Mouse (Mus musculus) layer of hippocampus, adult 9-11 months (tissue): ENCODE results near the gene Slc35e2.
"Not testable (repeated sequence)": the region's sequence is repeated elsewhere in the genome, so short reads cannot be mapped to it uniquely, and the experiment has no call there.

Experiments
- DNase-seq: peaks from one replicate; pipeline ENCODE4 v3.0.0; 2022

Slc35e2 gene

DNA sequence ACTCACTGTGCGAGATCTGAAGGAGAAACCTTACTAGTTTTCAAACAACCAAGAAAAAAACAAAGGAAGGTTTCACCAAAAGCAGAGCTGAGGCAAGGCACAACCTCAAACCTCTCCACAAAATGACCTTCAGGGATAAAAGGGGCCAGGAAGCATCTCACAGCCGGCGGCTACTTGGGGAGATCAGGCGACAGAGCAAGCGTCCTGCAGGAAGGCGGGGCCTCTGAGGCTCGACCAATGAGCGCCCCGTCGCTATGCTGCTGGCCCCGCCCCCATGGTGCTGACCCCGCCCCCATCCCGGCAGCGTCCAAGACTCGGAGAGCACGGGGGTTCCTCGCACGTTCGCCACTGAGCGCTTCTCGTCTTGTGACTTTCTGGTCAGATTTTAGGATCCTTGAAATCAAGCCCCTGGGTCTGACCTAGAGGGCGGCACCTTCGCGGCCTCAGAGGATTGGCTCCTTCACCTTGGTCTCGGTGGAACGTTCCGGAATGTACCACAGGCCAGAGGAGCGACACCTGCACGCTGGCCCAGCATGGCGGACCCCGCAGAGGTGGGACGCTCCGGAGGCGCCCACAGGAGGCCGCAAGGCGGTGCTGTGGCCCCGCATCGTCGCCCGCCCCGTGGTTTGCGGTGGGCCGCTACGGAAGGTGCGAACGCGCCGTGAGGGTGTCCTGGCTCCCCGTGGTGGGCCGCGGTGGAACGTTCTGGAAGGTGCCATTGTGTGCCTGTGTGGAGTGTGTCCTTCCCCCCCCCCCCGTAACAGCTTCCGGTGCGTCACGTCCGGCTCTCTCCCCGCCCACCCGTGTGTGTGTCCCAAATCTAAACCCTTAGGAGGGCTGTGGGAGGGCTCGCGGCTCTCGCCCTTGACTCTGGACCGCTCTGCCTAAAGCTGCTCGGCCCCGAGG, at the start of gene Slc35e2:
Slc35e2 (plus strand) TSS at position 326 of the 906 bp plus-strand sequence.
- DNase-seq = peak; percentile 93

DNA sequence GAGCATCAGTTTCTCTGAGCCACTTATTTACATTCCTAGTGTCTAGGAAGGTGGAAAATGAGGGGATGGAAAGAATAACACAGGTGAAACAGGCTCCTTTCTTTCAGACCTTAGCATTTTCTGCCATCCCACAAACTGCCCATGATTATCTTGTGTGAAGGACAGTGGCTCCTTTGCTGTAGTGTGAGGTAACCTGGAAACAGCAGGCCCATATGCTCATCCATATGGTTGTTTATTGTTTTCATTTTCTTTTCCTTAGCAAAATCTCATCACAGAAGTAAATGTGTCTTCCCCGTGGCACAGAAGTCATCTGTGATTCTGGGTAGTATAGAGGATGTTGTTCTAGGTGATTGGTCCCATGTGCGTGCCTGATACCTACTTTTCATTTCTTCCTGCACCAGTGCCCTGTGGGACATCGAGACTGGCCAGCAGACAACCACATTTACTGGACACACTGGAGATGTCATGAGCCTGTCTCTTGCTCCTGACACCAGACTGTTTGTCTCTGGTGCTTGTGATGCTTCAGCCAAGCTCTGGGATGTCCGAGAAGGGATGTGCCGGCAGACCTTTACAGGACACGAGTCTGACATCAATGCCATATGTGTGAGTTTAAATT, 48.2 kb upstream of the Slc35e2 start:
- DNase-seq = no peak

DNA sequence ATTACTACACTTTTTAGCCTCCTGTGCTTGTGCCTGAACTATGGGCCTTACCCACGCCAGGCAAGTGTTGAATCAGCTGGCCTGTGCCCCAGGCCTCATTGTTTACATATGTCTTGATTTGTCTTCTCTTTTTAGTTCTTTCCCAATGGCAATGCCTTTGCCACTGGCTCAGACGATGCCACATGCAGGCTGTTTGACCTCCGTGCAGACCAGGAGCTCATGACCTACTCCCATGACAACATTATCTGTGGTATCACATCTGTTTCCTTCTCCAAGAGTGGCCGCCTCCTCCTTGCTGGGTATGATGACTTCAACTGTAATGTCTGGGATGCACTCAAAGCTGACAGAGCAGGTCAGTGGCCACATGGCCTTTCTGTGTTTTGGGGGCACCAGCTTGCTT, 46.3 kb upstream of the Slc35e2 start:
- DNase-seq = no peak

DNA sequence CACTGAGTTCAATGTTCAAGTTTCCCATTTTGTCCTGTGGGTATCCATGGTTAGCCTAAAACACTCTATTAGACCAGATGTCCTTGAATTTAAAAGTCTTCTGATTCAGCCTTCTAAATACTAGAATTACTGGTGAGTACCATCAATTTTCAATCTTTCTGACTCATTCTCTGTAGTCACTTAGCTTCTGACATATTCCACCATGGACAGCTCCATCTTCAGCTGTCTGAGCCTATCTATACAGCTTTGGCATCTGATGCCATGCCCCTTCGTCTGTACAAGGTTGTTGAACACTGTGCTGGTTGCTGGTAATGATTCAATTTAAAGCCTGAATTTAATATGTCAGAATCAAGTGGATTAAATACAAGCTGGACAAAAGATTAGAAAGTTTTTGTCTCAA, 45.8 kb upstream of the Slc35e2 start:
- DNase-seq = no peak

DNA sequence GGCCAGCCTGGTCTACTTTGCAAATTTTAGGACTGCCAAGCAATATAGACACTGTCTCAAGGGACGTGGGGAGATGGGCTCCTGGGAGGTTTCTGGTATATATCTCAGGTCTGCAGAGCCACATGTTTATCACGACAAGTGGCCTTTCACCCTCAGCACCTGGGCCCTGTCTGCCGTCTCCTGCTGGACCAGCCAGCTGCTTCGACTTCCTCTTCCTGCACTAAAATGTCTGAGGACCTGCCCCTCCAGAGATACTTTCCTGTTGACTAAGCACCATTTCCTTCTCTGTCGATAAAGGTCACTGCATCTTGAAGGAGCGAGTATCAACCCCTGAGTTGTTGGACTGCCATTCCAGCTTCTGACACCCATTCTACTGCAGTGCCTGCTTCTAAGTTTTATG, 41.8 kb upstream of the Slc35e2 start:
- no peak for DNase-seq

DNA sequence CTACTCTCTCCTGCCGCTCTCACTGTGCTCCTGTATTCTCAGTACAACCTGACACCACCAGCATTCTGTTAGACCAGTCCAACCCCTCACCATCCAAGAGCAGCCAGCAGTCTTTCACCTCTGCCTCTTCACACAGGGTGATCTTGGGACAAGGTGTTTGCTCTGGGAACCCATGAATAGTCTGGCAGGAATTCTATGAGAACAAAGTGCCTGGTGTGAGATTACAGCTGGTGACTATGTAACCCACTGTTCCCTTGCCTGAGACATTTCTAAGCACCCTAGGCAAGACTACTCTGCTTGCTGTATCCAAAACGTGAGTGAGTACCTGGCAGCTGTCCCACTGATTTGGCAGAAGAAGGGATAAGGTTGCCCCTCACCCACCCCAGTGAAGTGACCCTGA, 40.3 kb upstream of the Slc35e2 start:
- no peak for DNase-seq

DNA sequence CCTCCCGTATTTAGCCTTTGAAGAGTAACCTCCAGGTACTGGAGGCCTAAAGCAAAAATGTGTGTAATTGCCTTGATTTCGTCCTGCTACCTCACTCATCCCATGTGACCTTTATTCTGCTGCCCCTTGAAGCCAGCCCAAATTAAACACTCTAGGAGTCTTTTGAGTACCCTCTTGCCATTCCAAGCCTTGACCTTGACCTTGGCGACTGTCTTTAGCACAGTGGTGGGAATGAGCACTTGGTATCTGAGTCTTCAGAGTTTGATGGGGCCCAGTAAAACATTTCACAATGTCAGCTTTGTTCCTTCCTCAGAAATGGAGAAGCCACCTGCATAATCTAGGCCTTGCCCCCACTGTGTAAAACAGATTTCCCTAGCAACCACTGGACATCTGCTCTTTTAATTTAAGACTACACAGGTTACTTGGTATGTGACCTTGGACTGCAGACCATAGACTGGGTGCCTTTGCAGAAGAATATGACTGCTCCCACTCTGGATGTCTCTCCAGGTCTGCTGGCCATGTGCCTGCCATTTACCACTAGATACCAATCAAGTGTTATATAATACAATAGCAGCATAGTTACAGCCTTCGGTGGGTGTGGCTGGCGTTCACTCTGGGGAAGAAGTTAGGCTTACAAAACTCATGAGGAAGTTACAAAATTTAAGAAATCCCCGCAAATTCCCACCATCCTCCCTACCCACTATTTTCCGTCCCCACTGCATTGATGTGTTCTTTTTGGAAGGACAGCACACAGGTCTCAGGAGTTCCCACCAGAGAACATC, 39.4 kb upstream of the Slc35e2 start, which contains the start of gene Nadk:
Nadk (plus strand) TSS at position 718 of the 782 bp plus-strand sequence.
- no peak for DNase-seq

DNA sequence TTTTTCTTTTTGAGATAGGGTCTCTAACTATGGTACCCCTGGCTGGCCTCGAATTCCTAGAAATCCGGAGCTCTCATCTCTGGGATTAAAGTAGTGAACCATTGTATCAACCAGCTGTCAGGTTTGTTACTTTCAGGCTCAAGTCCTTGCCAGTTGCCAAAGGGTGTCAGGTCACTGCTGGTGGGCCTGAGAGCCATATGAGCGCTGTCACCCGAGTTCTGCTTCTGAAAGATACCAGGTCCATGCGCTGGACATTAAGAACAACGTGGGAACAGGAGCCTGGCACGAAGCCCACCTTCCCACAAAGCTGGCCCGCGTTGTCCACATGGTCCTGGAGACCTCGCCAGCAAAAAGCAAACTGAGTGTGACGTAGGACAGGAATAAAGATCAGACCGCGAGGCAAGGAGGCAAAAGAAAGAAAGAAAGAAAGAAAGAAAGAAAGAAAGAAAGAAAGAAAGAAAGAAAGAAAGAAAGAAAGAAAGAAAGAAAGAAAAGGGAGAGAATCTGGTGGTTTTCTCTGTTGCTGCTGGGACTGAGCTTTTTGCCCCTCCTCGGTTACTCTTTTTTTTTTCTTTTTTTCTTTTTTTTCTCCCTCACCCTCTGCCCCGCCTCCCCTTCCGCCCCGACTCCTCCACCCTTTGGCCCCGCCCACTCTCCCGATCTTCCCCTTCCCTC, 38.4 kb upstream of the Slc35e2 start:
- DNase-seq = peak; percentile 53

DNA sequence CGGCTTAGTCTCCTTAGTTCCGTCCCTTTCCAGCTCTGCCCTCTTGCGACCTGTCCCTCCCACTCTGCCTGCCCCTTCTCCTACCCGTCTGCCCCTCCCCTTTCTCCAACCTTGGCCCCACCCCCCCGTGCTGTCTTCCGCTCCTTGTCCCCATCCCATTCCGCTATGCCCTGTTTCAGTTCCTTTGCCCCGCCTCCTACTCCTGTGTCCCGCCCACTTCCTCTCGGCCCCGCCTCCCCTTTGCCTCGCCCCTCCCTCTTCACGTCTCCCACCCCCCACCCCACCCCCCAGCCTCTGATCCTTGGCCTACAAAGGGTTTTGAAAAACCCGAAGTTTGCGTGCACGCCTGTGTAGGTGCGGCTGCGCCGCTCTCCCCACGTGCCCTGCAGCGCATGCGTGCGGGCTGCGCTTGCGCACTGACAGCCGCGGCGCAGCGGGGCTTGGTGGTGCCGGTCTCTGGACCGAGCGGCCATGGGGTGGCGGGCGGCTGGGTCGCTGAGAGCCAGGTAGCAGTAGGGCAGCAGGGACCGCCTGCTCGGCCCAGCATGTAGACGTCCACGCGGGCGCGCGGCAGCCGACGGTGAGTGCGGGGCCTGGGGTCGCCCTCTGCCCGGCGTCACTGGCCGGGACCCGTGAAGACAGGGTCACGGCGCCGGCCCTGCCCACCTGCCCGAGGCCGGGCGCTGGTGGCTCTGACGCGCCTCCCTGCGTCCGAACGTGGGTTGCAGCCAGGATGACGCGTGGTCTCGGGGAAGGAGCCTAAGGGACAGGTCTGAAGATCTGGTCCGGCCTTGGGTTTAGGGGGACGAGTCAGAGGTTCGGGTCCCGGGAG, 37.6 kb upstream of the Slc35e2 start:
- peak; percentile 96 for DNase-seq

DNA sequence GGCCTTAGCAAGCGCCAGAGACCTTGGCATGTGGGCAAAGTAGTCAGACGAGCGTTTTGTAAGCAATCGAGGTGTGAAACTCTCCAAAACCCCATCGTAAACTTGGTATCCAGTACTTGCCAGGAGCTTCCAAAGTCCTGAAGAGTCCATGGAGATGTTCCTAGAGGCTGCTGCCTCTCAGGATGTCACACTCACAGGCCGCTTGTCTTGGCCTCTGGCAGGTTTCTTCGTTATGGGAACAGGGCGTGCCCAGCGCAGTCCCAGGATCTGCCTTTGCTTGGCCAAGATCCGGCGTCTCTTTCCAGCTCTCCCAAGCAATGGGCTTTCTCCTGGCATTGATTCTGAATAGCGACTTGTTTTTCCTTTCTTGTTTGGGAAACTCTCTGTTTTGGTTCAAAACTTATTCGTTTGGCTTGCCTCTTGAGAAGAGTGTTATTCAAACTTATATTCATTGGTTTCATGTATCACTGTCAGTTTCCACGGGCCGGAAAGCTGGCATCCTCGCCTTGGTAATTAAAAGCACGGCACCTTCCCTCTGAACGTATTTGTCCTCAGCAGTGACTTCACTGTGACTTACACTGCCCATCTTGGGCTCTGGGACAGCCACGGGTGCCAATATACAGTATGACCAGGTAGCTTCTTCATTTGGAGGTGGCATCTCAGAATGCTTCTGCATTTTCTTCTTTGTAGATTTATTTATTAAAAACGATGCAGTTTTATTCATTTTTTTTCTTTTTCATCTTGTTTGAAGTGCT, 36.7 kb upstream of the Slc35e2 start:
- peak; percentile 39 for DNase-seq

DNA sequence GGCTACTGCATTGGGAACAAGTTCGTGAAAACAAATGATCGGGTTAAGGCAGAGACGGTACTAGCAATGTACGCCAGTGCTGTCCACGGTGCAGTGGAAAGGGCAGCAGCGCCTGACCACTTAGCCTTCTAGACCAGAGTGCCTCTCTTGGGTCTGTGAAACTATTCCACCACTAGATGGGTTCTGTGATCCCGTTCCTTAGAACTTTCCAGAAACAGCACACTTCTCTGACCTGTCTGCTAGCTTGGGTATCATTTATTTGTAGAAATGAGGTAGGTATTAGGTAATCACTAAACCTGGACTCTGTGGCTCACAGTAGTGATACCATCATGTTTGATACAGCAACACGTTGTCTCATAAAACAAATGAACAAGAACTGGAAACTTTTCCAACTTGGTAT, 34.7 kb upstream of the Slc35e2 start:
- DNase-seq = no peak

DNA sequence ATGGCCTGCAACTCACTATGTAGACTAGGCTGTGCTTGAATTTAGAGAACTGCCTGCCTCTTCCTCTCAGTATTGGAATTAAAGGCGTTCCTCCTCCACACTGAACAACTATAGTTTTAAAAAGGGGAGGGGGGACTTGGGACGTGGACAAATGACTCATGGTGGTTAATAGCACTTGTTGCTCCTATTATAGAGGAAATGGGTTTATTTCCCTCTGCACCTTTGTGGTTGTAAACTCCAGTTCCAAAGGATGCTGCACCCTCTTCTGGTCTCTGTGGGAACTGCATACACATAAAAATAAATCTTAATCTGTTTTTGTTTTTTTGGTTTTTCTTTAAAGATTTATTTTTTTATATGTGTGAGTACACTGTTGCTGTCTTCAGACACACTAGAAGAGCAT, 33.0 kb upstream of the Slc35e2 start:
- no peak for DNase-seq

DNA sequence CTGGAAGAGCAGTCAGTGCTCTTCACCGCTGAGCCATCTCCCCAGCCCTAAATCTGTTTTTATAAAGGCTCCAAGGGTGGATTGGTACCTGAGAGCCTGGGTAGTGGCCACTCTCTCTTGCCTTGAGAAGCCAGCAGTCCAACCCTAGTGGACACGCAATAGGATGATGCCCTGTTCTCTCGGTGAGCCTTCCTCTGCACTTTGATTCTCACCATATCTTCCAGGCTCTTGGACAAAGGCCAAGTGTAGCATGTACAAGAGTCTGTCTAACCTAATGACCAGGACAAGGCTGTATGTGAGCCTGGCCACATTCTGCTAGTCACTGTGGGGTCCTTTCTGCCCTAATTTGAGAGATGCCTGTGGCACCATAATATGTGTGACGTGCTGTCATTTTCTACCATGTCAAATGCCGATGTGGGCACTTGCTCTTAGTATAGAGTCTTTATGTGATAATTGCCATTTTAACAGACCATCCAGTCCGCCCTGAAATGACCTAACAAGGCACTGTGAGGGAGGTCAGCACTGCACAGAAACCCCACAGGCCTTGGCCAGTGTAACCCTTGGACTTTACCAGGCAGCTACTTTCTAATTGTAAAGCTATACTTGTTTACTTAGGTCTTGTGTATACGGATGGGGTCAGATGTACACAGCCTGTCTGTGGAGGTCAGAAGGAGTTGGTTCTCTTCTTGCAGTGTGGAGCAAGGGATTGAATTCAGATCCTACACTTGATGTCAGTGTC, 32.4 kb upstream of the Slc35e2 start:
- no peak for DNase-seq

DNA sequence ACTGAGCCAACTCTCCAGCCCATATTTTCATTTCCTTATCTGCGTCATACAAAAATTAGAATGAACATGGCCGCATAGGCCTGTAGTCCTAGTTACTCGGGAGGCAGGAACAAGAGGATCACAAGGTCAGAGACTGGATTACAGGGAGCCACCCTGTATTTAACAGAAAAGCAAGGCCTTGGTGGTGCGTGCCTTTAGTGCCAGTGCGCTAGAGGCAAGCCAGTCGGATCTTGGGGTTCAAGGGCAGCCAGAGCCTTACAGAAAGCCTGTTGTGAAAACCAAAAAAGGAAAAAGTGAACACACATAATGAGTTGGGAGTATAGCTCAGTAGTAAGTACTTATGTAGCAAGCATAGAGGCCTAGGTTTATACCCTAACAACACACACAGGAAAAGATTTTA, 31.4 kb upstream of the Slc35e2 start:
- DNase-seq = no peak

DNA sequence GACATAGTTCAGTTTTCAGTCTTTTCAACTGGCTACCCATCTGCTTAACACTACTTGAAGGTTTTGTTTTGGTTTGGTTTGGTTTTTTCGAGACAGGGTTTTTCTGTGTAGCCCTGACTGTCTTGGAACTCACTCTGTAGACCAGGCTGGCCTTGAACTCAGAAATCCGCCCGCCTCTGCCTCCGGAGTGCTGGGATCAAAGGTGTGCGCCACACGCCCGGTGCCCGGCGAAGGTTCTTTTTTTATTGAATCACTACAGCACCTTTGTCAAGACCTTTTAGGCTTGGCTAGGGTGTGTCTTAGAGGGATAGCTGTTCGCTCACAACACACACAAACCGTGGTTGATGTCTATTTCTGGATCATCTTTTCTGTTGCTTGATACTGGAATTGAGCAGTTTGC, 30.9 kb upstream of the Slc35e2 start:
- not testable (repeated sequence) for DNase-seq

DNA sequence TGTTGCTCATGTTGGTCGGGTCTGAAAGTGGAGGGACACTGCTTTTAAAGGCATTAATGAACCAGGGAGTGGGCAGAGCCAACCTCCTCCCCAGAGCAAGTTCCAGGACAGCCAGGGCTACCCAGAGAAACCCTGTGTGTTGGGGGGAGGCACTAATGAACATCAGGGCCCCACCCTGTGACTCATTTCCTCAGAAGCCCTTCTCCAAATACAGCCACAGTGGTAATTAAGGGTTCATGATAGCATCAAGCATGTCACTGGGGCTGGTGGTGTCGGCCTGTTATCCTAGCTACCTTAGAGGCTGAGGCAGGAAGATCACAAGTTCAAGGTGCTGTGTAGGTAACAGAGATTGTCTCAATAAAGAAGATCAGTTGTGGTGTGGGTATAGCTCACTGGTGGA, 29.8 kb upstream of the Slc35e2 start:
- no peak for DNase-seq

DNA sequence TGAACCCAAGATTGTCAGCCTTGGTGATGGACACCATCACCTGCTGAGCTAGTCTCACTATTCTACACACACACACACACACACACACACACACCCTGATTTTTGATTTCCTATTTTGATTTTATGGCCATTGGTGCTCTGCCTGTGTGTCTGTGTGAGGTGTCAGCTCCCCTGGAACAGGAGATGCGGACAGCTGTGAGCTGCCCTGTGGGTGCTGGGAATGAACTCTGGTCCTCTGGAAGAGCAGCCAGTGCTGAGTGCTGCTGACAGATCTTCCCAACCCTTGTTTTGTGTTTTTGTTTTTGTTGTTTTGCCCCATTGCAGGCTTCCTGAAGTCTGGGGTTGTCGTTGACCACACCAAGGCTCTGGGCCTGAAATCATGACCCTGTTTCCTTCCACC, 28.1 kb upstream of the Slc35e2 start:
- no peak for DNase-seq

DNA sequence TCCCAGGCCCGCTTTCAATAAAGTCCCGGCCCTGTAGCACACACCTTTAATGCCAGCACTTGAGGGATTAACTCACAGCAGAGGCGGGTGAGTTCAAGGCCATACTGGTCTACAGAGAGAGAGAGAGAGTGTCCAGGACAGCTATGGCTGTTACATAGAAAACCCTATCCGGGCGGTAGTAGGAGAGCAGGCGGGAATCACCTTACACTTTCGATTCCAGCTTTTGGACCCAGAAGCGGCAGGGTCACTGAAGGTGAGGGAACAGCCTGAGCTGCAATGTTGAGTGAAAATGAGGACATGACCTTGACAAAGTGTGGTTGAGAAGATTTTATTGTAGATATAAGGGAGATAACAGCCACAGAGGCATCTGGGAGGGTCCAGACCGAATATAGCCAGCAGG, 27.3 kb upstream of the Slc35e2 start:
- DNase-seq = no peak

DNA sequence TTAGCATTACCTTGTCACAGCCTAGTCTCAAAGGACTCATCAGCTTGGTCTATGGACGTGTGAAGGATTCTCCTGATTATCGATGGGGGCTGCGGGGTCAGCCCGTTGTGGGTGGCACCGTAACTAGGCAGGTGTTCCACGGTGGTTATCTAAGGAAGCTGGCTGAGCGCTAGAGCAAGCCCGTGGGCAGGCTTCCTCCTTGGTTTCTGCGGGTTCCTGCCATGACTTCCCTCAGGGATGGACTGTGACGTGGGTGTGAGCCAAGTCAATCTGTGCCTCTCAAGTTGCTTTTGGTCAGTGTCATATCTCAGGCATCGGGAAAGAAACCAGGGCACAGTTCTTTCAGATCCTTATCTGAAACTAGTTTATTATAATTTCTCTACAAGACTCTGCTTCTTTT, 26.3 kb upstream of the Slc35e2 start:
- no peak for DNase-seq

DNA sequence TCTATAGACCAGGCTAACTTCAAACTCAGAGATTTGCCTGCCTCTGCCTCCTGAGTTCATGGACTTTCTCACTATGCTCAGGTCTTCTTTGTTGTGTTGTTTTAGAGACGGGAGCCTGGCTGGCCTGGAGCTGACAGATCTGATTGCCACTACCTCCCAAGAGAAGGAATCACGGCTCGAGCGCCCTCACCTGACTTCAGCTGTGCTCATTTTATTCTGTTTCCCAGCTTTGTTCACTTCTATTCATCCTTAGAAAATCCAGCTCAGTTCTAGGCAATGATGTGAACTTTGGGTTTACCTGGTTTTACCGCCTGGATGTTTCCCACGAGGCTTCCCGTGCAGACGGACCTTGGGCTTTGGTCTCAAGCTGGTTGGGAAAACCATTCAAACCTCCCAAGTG, 25.7 kb upstream of the Slc35e2 start:
- DNase-seq = no peak

DNA sequence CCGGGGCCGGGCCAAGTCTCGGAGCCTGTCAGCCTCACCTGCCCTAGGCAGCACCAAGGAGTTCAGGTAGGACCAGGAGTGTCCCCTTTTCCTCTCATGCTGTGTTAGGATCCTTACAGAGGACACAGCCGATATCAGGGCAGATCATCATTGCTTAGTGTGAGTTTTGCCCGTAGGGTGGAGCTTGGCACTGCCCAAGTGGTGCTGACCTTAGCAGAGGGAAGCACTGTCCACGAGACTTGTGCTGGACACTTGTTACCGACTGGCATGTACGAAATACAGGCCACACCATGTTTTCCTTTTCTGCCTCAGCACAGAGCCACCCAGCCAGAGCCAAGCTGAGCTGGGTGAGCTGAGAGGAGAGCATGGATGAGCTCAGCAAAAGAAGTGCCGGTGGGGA, 24.1 kb upstream of the Slc35e2 start:
- no peak for DNase-seq
